Mouse (Mus musculus) ovary, postnatal 36 days (tissue): Measurements from ENCODE around the gene Nptx1.

Experiments used
- DNase-seq: peaks from one replicate; pipeline ENCODE4 v3.0.0; 2022; ENCODE audit warnings: low spot score, mixed read lengths

The Nptx1 gene

GRCm38 (mm10) chr11:119491690-119492087, 55.9 kb downstream of the Nptx1 start:
- no peak for DNase-seq

- peak; percentile 98 for DNase-seq
These were observed 56.5 kb downstream of the Nptx1 start, which contains the start of gene Endov for GRCm38 (mm10) chr11:119490861-119491689. Endov (plus strand) TSS chr11:119491347.
